Mouse (Mus musculus) c-Kit-negative CD71-positive TER-119-positive erythroid progenitor cells, embryonic 14.5 days (primary cell): ENCODE measurements around the gene Clcn7.
"Not testable (repeated sequence)": the region's sequence is repeated elsewhere in the genome, so short reads cannot be mapped to it uniquely, and the experiment has no call there.

Source experiments
- DNase-seq: peaks from one replicate; pipeline ENCODE4 v3.0.0-alpha.2; 2013; ENCODE audit warnings: low read depth, low spot score

The Clcn7 gene

GRCm38 (mm10) chr17:25133275-25133698 lies at the start of gene Clcn7:
Gene Clcn7 (plus strand): TSS chr17:25133391.
- peak; percentile 76 for DNase-seq

- no peak for DNase-seq
Observed at GRCm38 (mm10) chr17:25083444-25083931, 49.7 kb upstream of the Clcn7 start, which contains the start of gene Tmem204. Gene Tmem204 (minus strand): TSS chr17:25083591.

- DNase-seq: no peak
Observed at GRCm38 (mm10) chr17:25084835-25085385, 48.3 kb upstream of the Clcn7 start.

DNA sequence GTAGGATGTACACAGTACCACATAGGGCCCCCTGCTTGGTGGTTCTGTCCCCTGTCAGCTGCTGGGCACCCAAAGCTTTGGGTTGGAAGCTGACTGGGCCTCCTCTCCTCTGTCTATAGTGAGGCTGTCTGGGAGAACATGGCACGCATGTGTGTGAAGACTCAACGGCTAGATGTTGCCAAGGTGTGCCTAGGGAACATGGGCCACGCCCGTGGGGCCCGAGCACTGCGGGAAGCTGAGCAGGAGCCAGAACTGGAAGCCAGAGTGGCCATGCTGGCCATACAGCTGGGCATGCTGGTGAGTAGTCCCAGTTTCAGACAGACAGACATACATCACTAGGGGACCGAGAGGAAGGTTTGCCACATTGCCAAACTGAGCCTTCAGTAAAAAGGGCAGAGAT lies 46.5 kb upstream of the Clcn7 start:
- no peak for DNase-seq

DNA sequence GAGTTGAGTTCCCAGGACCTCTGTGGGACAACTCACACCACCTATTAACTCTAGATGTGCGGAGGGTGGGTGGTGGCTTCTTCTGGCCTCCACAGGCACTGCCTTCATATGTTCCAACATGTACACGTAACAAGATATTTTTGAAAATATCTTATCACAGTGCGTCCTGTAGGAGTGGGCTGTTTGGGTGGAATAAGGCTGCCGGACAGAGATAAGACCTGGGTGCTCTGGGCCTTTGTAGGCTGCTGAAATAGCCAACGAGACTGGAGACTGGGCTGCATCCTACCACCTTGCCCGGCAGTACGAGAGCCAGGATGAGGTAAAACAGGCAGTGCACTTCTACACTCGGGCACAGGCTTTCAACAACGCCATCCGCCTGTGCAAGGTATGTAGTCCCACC lies 44.0 kb upstream of the Clcn7 start:
- DNase-seq: no peak

- DNase-seq: no peak
Observed at GRCm38 (mm10) chr17:25090450-25090849, 42.7 kb upstream of the Clcn7 start.

- no peak for DNase-seq
Observed at GRCm38 (mm10) chr17:25096221-25096620, 37.0 kb upstream of the Clcn7 start.

DNA sequence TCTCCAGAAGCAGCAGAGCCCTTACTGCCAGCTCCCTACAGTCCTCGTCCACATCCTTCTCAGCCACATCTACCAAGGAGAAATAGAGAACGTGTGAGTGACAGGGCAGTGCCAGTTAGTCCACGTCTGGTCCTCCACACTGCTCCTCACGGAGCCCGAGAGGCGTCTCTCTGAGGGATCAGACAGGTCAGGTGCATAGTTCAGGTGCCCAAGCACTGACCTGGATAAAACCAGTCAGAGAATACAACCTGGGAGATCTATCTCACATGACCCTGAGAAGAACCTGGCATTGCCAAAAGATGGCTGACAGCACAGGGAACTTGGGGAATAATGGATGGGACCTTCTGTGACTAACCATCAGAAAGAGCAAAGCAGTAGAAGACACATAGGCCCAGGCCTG lies 33.1 kb upstream of the Clcn7 start:
- no peak for DNase-seq

- no peak for DNase-seq
Observed at GRCm38 (mm10) chr17:25101338-25101737, 31.9 kb upstream of the Clcn7 start.

GRCm38 (mm10) chr17:25107786-25108185 lies 25.4 kb upstream of the Clcn7 start:
- DNase-seq: no peak

- no peak for DNase-seq
Observed at GRCm38 (mm10) chr17:25109578-25109977, 23.6 kb upstream of the Clcn7 start.

- no peak for DNase-seq
Observed at GRCm38 (mm10) chr17:25110590-25110989, 22.6 kb upstream of the Clcn7 start.

DNA sequence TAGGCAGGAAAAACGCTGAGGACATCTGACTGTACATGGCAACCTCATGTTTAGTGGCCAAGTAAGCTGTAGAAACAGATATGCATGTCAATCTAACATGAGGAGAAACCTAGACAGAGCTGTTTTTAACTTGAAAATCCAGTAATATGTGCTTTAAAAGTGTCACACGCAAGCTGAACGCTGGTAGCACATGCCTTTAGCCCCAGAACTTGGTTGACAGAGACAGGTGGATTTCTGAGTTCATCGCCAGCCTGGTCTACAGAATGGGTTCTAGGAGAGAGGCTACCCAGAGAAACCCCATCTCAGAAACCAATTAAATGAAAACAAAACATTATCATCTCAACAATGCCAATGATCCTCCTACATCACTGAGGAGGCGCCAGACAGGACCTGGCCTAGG lies 22.0 kb upstream of the Clcn7 start:
- DNase-seq: no peak

DNA sequence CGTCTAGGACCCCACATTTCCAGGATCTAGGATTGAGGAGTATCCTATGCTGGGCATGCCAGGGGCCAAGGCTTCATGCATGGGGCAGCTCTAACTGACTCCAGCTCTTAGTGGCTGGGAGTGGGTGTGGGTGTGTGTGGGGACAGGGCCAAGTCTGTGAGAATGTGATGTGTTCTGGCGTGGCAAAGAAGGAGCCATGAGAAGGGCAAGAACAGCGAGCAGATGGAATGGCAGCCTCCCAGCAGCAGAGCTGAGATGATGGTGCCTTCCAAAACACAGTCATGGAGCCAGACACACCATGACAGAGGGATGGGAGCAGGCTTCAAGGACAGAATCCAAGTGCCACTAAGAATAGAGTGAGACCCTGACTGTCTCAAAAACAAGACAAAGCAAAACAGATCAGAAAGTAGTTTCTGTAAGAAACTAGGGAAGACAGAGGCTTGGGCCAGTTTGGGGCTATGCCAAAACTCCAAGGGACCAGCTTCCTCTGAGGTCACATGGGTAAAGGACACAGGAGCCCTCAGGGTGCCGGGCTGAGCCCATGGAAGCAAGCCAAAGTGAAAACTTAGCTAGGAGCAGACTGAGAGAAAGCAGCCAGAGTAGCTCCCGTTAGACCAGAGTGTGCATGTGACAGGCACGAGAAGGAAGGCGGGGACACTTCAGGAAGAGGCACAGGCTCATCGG lies 21.3 kb upstream of the Clcn7 start:
- DNase-seq: no peak

- DNase-seq: no peak
Observed at GRCm38 (mm10) chr17:25112423-25112810, 20.8 kb upstream of the Clcn7 start.

GRCm38 (mm10) chr17:25114908-25115645 lies 18.1 kb upstream of the Clcn7 start:
- no peak for DNase-seq

DNA sequence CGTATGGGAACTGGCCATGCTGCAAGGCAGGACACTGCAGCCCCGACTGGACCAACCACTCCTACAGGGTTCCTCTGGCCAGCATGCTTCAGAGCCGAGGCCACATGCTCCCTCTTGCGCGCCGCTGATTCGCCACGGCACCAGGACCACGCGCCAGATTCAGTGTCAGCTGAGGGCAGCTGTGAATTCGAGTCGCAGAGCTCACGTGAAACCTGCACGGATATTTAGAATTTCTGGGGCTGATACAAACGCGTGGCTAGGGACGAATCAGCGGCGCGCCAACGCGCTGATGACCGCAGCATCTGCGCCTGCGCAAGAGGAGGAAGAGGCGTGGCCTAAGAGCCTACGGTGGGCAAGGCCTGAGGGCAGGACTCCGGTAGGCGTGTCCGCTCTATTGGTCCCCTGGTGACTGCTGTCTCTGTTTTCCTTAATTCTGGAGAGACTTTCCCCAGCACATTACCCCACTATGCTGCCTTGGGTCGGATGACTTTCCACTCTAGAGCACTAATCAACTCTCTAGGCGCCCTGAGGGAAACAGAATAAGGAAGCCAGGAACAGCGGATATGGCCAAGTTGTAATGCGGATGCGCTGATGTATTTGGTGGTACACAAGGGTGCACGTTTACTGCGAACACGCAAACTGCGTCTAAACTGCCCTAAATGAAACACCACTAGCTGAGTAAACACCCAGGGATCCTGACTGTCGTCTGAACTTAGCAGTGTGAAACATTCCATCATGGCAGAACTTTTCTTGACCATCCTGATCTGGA lies 17.3 kb upstream of the Clcn7 start, which contains the start of gene Telo2:
TSS of gene Telo2 (minus strand) at position 304 of the 769 bp plus-strand sequence.
- DNase-seq: peak; percentile 86

DNA sequence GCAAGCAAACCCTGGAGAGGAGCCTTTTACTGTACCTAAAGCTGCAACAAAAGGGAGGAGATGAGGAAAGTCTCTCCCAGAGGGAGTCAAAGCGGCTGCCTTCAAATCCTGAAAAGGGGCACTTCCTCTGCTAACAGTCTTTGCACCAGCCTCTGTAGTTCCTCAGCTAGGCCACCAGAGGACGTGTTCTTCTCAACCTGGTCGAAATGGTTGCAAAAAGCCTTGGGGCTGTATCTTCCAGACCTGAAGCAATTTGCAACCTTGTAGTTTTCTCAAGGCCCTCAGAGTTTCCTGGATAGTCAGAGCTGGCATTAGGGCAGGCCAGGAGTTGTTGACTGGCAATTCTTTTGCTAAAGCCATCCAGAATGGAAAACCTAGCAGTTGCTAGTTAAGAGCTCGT lies 15.9 kb upstream of the Clcn7 start:
- no peak for DNase-seq

GRCm38 (mm10) chr17:25120406-25120805 lies 12.8 kb upstream of the Clcn7 start, which contains the start of gene Ptx4:
Gene Ptx4 (plus strand): TSS chr17:25120760.
- DNase-seq: no peak

- DNase-seq: no peak
Observed at GRCm38 (mm10) chr17:25123979-25124378, 9.2 kb upstream of the Clcn7 start.

DNA sequence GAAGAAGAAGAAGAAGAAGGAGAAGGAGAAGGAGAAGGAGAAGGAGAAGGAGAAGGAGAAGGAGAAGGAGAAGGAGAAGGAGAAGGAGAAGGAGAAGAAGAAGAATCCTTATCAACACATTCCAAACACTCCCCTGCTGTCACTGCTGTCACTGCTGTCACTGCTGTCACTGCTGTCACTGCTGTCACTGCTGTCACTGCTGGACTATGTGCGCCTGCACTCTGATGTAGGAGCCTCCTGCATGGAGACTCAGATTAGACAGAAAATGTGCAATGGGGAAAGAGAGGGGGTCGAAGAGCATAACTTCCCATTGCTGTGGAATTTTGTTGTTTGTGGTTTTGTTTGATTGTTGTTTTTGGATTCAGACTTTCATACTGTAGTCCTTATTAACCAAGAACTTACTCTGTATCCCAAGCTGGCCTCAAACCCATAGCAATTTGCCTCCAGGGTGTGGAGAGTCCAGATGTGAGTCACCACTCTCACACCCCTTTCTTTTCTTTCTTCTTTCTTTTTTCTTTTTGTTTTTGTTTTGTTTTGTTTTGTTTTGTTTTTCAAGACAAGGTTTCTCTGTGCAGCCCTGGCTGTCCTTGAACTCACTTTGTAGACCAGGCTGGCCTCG lies 7.6 kb upstream of the Clcn7 start:
- DNase-seq: not testable (repeated sequence)
